Mouse (Mus musculus): ENCODE measurements at regions not wholly inside any gene's neighbourhood (a gene's known extent, or its start where the extent isn't known, plus 50 kb on each side); places are given as distances from the start of the nearest gene placed in this dataset.

GRCm38 (mm10) chr4:124217206-124217605 lies 299.4 kb upstream of the 4930535I16Rik start:
- H3K9me3 ChIP-seq (ENCODE audit: control insufficient read depth, low read length), result no peaks in the 10 kb centered on the region
- H3K4me1 ChIP-seq (ENCODE audit: control insufficient read depth, insufficient read depth, low read length), result no peaks in the 10 kb centered on the region
- DNase-seq (ENCODE audit: low spot score) (no peak), ATAC-seq (ENCODE audit: insufficient number of reproducible peaks, low FRiP score, low TSS enrichment, low read depth) (no peak)
- no peak overlapping the region for H3K9ac ChIP-seq (ENCODE audit: low read length)
- H3K36me3 ChIP-seq (ENCODE audit: control insufficient read depth, insufficient read depth, low read length), result no peaks in the 10 kb centered on the region
- H3K27ac ChIP-seq (replicated peaks; ENCODE audit: low read depth, low read length), result no peak overlapping the region
- H3K4me3 ChIP-seq (ENCODE audit: low read depth, low read length), result no peak overlapping the region
- 44% methylated on average over 10 of the region's 10 CpGs for WGBS
- no peak overlapping the region for H3K4me2 ChIP-seq (ENCODE audit: low read depth, severe bottlenecking)
- H3K27me3 ChIP-seq (ENCODE audit: control insufficient read depth, insufficient read depth, low read length), result no peaks in the 10 kb centered on the region

- DNase-seq (ENCODE audit: low spot score) (no peak), ATAC-seq (ENCODE audit: insufficient number of reproducible peaks, low FRiP score, low TSS enrichment, low read depth) (no peak)
- Histone ChIP-seq H3K36me3 (ENCODE audit: control insufficient read depth, insufficient read depth, low read length) (no peaks in the 10 kb centered on the region), H3K27me3 (ENCODE audit: control insufficient read depth, insufficient read depth, low read length) (no peaks in the 10 kb centered on the region), H3K9ac (ENCODE audit: low read length) (no peak overlapping the region), H3K4me3 (ENCODE audit: low read depth, low read length) (no peak overlapping the region), H3K27ac (replicated peaks; ENCODE audit: low read depth, low read length) (no peak overlapping the region), H3K4me1 (ENCODE audit: control insufficient read depth, insufficient read depth, low read length) (no peaks in the 10 kb centered on the region), H3K9me3 (ENCODE audit: control insufficient read depth, low read length) (no peaks in the 10 kb centered on the region), H3K4me2 (ENCODE audit: low read depth, severe bottlenecking) (no peak overlapping the region)
- WGBS, result 32% methylated on average over 5 of the region's 5 CpGs
Measured at GRCm38 (mm10) chr4:124216351-124216750, 298.5 kb upstream of the 4930535I16Rik start.

- H3K9me3 ChIP-seq (ENCODE audit: control insufficient read depth, low read length), result no peaks in the 10 kb centered on the region
Measured at GRCm38 (mm10) chr4:124215077-124215476, 297.3 kb upstream of the 4930535I16Rik start.

GRCm38 (mm10) chr4:124210103-124210502 lies 292.3 kb upstream of the 4930535I16Rik start:
- Histone ChIP-seq H3K9ac (ENCODE audit: low read length) (no peak overlapping the region), H3K4me1 (ENCODE audit: control insufficient read depth, insufficient read depth, low read length) (no peaks in the 10 kb centered on the region), H3K27me3 (ENCODE audit: control insufficient read depth, insufficient read depth, low read length) (no peaks in the 10 kb centered on the region), H3K27ac (replicated peaks; ENCODE audit: low read depth, low read length) (no peak overlapping the region), H3K9me3 (ENCODE audit: control insufficient read depth, low read length) (no peaks in the 10 kb centered on the region), H3K4me2 (ENCODE audit: low read depth, severe bottlenecking) (no peak overlapping the region), H3K36me3 (ENCODE audit: control insufficient read depth, insufficient read depth, low read length) (no peaks in the 10 kb centered on the region), H3K4me3 (ENCODE audit: low read depth, low read length) (no peak overlapping the region)
- 88% methylated on average over 9 of the region's 9 CpGs for WGBS
- ATAC-seq (ENCODE audit: insufficient number of reproducible peaks, low FRiP score, low TSS enrichment, low read depth) (no peak), DNase-seq (ENCODE audit: low spot score) (no peak)

More at GRCm38 (mm10) chr4:124215077-124215476, 297.3 kb upstream of the 4930535I16Rik start:
- Histone ChIP-seq H3K27ac (replicated peaks; ENCODE audit: low read depth, low read length) (no peak overlapping the region), H3K27me3 (ENCODE audit: control insufficient read depth, insufficient read depth, low read length) (no peaks in the 10 kb centered on the region), H3K4me2 (ENCODE audit: low read depth, severe bottlenecking) (no peak overlapping the region), H3K36me3 (ENCODE audit: control insufficient read depth, insufficient read depth, low read length) (no peaks in the 10 kb centered on the region), H3K4me1 (ENCODE audit: control insufficient read depth, insufficient read depth, low read length) (no peaks in the 10 kb centered on the region), H3K9ac (ENCODE audit: low read length) (no peak overlapping the region), H3K4me3 (ENCODE audit: low read depth, low read length) (no peak overlapping the region)
- DNase-seq (ENCODE audit: low spot score) (no peak), ATAC-seq (ENCODE audit: insufficient number of reproducible peaks, low FRiP score, low TSS enrichment, low read depth) (no peak)
- 88% methylated on average over 7 of the region's 7 CpGs for WGBS

GRCm38 (mm10) chr4:124206480-124206879 lies 288.7 kb upstream of the 4930535I16Rik start:
- Histone ChIP-seq H3K36me3 (ENCODE audit: control insufficient read depth, insufficient read depth, low read length) (no peaks in the 10 kb centered on the region), H3K4me3 (ENCODE audit: low read depth, low read length) (no peak overlapping the region), H3K9ac (ENCODE audit: low read length) (no peak overlapping the region), H3K27me3 (ENCODE audit: control insufficient read depth, insufficient read depth, low read length) (peaks cover 1% of the 10 kb centered on the region; the same call in 1 of the 2 replicates), H3K4me1 (ENCODE audit: control insufficient read depth, insufficient read depth, low read length) (no peaks in the 10 kb centered on the region), H3K4me2 (ENCODE audit: low read depth, severe bottlenecking) (no peak overlapping the region), H3K9me3 (ENCODE audit: control insufficient read depth, low read length) (no peaks in the 10 kb centered on the region; the same call in 1 of the 2 replicates), H3K27ac (replicated peaks; ENCODE audit: low read depth, low read length) (no peak overlapping the region)
- no peak for DNase-seq (ENCODE audit: low spot score)
- WGBS, result 80% methylated on average over 16 of the region's 16 CpGs
- ATAC-seq (ENCODE audit: insufficient number of reproducible peaks, low FRiP score, low TSS enrichment, low read depth), result no peak

GRCm38 (mm10) chr4:124203736-124204135 lies 285.9 kb upstream of the 4930535I16Rik start:
- H3K4me2 ChIP-seq (ENCODE audit: low read depth, severe bottlenecking), result no peak overlapping the region
- H3K4me1 ChIP-seq (ENCODE audit: control insufficient read depth, insufficient read depth, low read length), result no peaks in the 10 kb centered on the region
- no peaks in the 10 kb centered on the region for H3K36me3 ChIP-seq (ENCODE audit: control insufficient read depth, insufficient read depth, low read length)
- H3K9me3 ChIP-seq (ENCODE audit: control insufficient read depth, low read length), result no peaks in the 10 kb centered on the region; the same call in 1 of the 2 replicates
- no peak overlapping the region for H3K27ac ChIP-seq (replicated peaks; ENCODE audit: low read depth, low read length)
- H3K9ac ChIP-seq (ENCODE audit: low read length), result no peak overlapping the region
- H3K4me3 ChIP-seq (ENCODE audit: low read depth, low read length), result no peak overlapping the region
- DNase-seq (ENCODE audit: low spot score), result no peak
- WGBS, result 76% methylated on average over 2 of the region's 2 CpGs
- H3K27me3 ChIP-seq (ENCODE audit: control insufficient read depth, insufficient read depth, low read length), result peaks cover 19% of the 10 kb centered on the region
- no peak for ATAC-seq (ENCODE audit: insufficient number of reproducible peaks, low FRiP score, low TSS enrichment, low read depth)

GRCm38 (mm10) chr4:124199884-124200844 lies 282.3 kb upstream of the 4930535I16Rik start:
- Histone ChIP-seq H3K36me3 (ENCODE audit: control insufficient read depth, insufficient read depth, low read length) (no peaks in the 10 kb centered on the region), H3K4me3 (ENCODE audit: low read depth, low read length) (no peak overlapping the region), H3K9ac (ENCODE audit: low read length) (no peak overlapping the region), H3K9me3 (ENCODE audit: control insufficient read depth, low read length) (no peaks in the 10 kb centered on the region; the same call in 1 of the 2 replicates), H3K4me2 (ENCODE audit: low read depth, severe bottlenecking) (no peak overlapping the region), H3K27me3 (ENCODE audit: control insufficient read depth, insufficient read depth, low read length) (peaks cover 31% of the 10 kb centered on the region), H3K4me1 (ENCODE audit: control insufficient read depth, insufficient read depth, low read length) (no peaks in the 10 kb centered on the region), H3K27ac (replicated peaks; ENCODE audit: low read depth, low read length) (no peak overlapping the region)
- no peak for DNase-seq (ENCODE audit: low spot score)
- ATAC-seq (ENCODE audit: insufficient number of reproducible peaks, low FRiP score, low TSS enrichment, low read depth), result no peak
- WGBS, result 15% methylated on average over 14 of the region's 14 CpGs

- no peak overlapping the region for H3K9ac ChIP-seq (ENCODE audit: low read length)
- H3K27me3 ChIP-seq (ENCODE audit: control insufficient read depth, insufficient read depth, low read length), result peaks cover 31% of the 10 kb centered on the region
- ATAC-seq (ENCODE audit: insufficient number of reproducible peaks, low FRiP score, low TSS enrichment, low read depth), result no peak
- H3K9me3 ChIP-seq (ENCODE audit: control insufficient read depth, low read length), result no peaks in the 10 kb centered on the region
- no peak overlapping the region for H3K27ac ChIP-seq (replicated peaks; ENCODE audit: low read depth, low read length)
- no peaks in the 10 kb centered on the region for H3K4me1 ChIP-seq (ENCODE audit: control insufficient read depth, insufficient read depth, low read length)
- no peaks in the 10 kb centered on the region for H3K36me3 ChIP-seq (ENCODE audit: control insufficient read depth, insufficient read depth, low read length)
- no peak overlapping the region for H3K4me2 ChIP-seq (ENCODE audit: low read depth, severe bottlenecking)
- DNase-seq (ENCODE audit: low spot score), result no peak
- 44% methylated on average over 15 of the region's 15 CpGs for WGBS
- no peak overlapping the region for H3K4me3 ChIP-seq (ENCODE audit: low read depth, low read length)
Measured at GRCm38 (mm10) chr4:124198832-124199231, 281.0 kb upstream of the 4930535I16Rik start.

All from limb, embryonic 11.5 days (tissue).